Mouse (Mus musculus) bone marrow, adult 2 months (tissue): ENCODE results near the gene Fgf2.

ENCODE experiments used
- CTCF ChIP-seq: fragments of 200-500 bp; IDR thresholded peaks from 2 replicates; pipeline ENCODE4 v1.5.1; 2011; ENCODE audit warnings: low read length, control low read depth; ENCODE audit not compliant: control insufficient read depth, insufficient read depth
- POLR2A ChIP-seq: fragments of 200-500 bp; IDR thresholded peaks from 2 replicates; pipeline ENCODE4 v1.6.1; 2011; ENCODE audit warnings: low read depth, mild to moderate bottlenecking, control low read depth, low read length, borderline replicate concordance; ENCODE audit not compliant: control insufficient read depth

DNA sequence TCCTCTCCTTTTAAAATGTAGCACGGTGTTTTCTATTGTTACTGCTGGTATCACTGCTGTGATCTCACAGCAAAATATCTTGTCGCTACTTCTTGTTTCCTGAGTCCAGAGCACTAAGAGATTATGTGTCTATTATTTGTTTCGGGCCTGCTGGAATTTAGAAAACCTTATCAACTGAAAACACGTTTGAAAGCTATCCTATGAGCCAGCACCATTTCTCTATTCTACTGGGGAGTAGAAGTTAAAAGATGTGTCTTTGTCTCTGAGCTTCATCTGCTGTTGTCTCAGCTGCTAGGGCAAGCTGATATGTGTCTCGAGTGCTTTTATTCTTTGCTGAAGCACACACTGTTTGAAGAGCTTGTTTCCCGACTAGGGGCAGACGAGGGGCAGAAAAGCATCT is 2.2 kb downstream of the Fgf2 start:
- no peak for TF ChIP-seq CTCF
- no peak for TF ChIP-seq POLR2A
